Comparison of ENCODE assay signal across 8 mouse cellular contexts in the genomic region with DNA sequence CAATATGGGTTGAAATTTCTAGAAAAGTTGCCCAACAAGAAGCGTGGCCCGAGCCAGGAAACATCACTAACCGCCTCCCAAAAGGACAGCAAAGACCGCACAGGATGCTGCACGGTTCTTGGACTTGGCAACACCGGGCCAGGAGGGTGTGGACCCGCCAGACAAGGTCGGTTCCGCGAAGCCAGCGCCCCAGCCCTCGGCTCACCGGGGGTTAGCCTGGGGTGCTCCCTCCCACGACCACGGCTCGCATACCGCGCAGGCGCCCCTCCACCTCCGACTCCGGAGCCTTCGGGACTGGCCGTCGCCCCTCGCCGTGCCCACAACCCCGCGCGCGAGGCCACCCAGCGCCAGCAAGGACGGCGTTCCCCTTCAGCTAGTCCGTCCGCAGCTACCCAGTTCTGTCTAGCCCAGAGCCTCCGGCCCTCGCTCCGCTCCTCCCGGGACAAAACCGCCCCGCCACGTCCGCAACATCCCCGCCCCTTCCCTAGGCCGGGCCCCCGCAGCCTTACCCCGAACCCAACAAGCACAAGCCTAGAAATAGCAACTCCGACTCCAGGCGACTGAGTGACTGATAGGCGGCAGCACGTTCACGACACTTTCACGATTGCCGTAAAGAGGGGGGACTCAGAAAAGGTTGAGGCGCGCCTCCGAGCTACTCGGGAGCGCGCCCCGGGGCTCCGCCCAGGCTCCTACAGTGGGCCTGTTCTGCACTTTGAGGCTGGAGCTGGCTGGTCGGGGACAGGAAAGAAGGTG. TPM values are rescaled to one million over a fixed set of nuclear protein-coding genes. Genes with fewer than 3 reads are reported as not detected.
A peak's percentile ranks its signal among the peaks of the same experiment; 100 is the strongest.
DNase-seq lines count a peak whose midpoint lies in the region; ATAC-seq lines count a peak whose summit lies in the region.

A gene (plus strand): TSS at position 628 of the 753 bp plus-strand sequence.
A gene (minus strand): TSS at position 632 of the 753 bp plus-strand sequence.

- H3K9me3 ChIP-seq in forebrain, embryonic 14.5 days (replicated peaks; ENCODE audit: control insufficient read depth, low read length), result no peaks in the 10 kb centered on the region
- H3K9me3 ChIP-seq in neural tube, embryonic 15.5 days (replicated peaks), result no peaks in the 10 kb centered on the region

- peak; percentile 98 for DNase-seq in ES-CJ7 (ENCODE audit: low read depth, low spot score)
- DNase-seq in cerebellum, adult 11 months, result peak; percentile 88
- DNase-seq in forebrain, embryonic 14.5 days (ENCODE audit: low spot score), result peak; percentile 98
- peak; percentile 92 to 93 for DNase-seq in heart, postnatal 14 days
- DNase-seq in layer of hippocampus, adult 11-12 months (ENCODE audit: low spot score), result peak; percentile 95
- DNase-seq in lung, adult 18-20 months, result peak; percentile 93 to 96
- peak; percentile 95 for DNase-seq in testis, postnatal 14 days (ENCODE audit: low spot score)

- intact Hi-C loops in heart, postnatal 14 days (cut with DNase I), result loop anchor here (5.0 kb wide), 1 partner anchor 175 kb away; no protein-coding TSS in a partner anchor

- no peaks in the 10 kb centered on the region for H3K27me3 ChIP-seq in forebrain, embryonic 14.5 days (replicated peaks; ENCODE audit: control insufficient read depth, insufficient read depth, low read length)
- H3K27me3 ChIP-seq in neural tube, embryonic 15.5 days (replicated peaks), result no peaks in the 10 kb centered on the region

- peak within 1 kb of the TSS; percentile 94 for H3K27ac ChIP-seq in forebrain, embryonic 14.5 days (ENCODE audit: low read depth, low read length)
- peak within 1 kb of the TSS; percentile 98 for H3K27ac ChIP-seq in neural tube, embryonic 15.5 days (replicated peaks)

- H3K4me3 ChIP-seq in forebrain, embryonic 14.5 days (ENCODE audit: low read depth, low read length), result peak within 1 kb of the TSS; percentile 80
- peak within 1 kb of the TSS; percentile 80 for H3K4me3 ChIP-seq in neural tube, embryonic 15.5 days (replicated peaks)

- H3K36me3 ChIP-seq in forebrain, embryonic 14.5 days (ENCODE audit: control insufficient read depth, insufficient read depth, low read length), result no peaks in the 10 kb centered on the region
- no peaks in the 10 kb centered on the region for H3K36me3 ChIP-seq in neural tube, embryonic 15.5 days

- H3K4me1 ChIP-seq in forebrain, embryonic 14.5 days (ENCODE audit: control insufficient read depth, insufficient read depth, low read length), result peaks cover 15% of the 10 kb centered on the region; the same call in 1 of the 2 replicates
- H3K4me1 ChIP-seq in neural tube, embryonic 15.5 days, result peaks cover 23% of the 10 kb centered on the region

- H3K9ac ChIP-seq in forebrain, embryonic 14.5 days (ENCODE audit: low read length), result peak within 1 kb of the TSS; percentile 87
- H3K9ac ChIP-seq in neural tube, embryonic 15.5 days (replicated peaks), result peak within 1 kb of the TSS; percentile 86

- H3K4me2 ChIP-seq in forebrain, embryonic 14.5 days (ENCODE audit: low read length), result peak within 1 kb of the TSS; percentile 63
- H3K4me2 ChIP-seq in neural tube, embryonic 15.5 days, result peak within 1 kb of the TSS; percentile 69

- ATAC-seq in forebrain, embryonic 14.5 days, result peak; percentile 97
- ATAC-seq in neural tube, embryonic 15.5 days (ENCODE audit: low FRiP score), result peak; percentile 98

- WGBS in forebrain, embryonic 14.5 days, result 1% methylated on average over 63 of the region's 63 CpGs
- WGBS in neural tube, embryonic 15.5 days, result under 1% methylated on average over 63 of the region's 63 CpGs

RNA-seq across cellular contexts. Expression of the first gene that starts in this region (rescaled TPM):
- 62.2 and 65.9 TPM in 2 replicates for polyA plus RNA-seq in forebrain, embryonic 14.5 days (2014; fragmentation: Nextera tagmentation; extraction: Ambion mirVana)
- total RNA-seq in heart, postnatal 14 days (2021), result 10 to 100 TPM; 82.1 to 92.4 TPM
- 65.5 and 68.5 TPM in 2 replicates for polyA plus RNA-seq in neural tube, embryonic 15.5 days (2015; fragmentation: Nextera tagmentation; extraction: Ambion mirVana)

RNA-seq across cellular contexts. Expression of the second gene that starts in this region (rescaled TPM):
- polyA plus RNA-seq in forebrain, embryonic 14.5 days (2014; fragmentation: Nextera tagmentation; extraction: Ambion mirVana), result 44.1 and 54.8 TPM in 2 replicates
- 10 to 100 TPM; 20.1 to 21.4 TPM for total RNA-seq in heart, postnatal 14 days (2021)
- polyA plus RNA-seq in neural tube, embryonic 15.5 days (2015; fragmentation: Nextera tagmentation; extraction: Ambion mirVana), result 46.8 and 51.9 TPM in 2 replicates

Comparison
In these comparisons a context has a peak if more than half of its experiments do, and no peak if none do; other contexts are left out.
1. Peak in every context shown above with its lines: DNase-seq, ATAC-seq, H3K4me3 ChIP-seq and H3K27ac ChIP-seq.